Mouse (Mus musculus) lung, embryonic 14.5 days (tissue): ENCODE measurements around the gene Xndc1. TPM values are rescaled to one million over a fixed set of nuclear protein-coding genes. Genes with fewer than 3 reads are reported as not detected.
"Not testable (repeated sequence)": the region's sequence is repeated elsewhere in the genome, so short reads cannot be mapped to it uniquely, and the experiment has no call there.

Source experiments
- ATAC-seq: fragments of 200-750 bp; cut with Nextera tagmentation; 2 replicates; pipeline ENCODE4 v1.8.0; 2017; ENCODE audit warnings: mild to moderate bottlenecking, moderate TSS enrichment, moderate library complexity; ENCODE audit not compliant: insufficient read depth
- DNase-seq: peaks from one replicate; pipeline ENCODE4 v3.0.0-alpha.2; 2015
- H3K27ac ChIP-seq: fragments of 300-500 bp; sonication (generic); 2 replicates; pipeline ENCODE4 v1.5.1; 2014; ENCODE audit warnings: low read depth, mild to moderate bottlenecking, moderate library complexity
- H3K27me3 ChIP-seq: fragments of 300-500 bp; sonication (generic); 2 replicates; pipeline ENCODE4 v1.6.1; 2014; ENCODE audit warnings: low read length, control low read depth; ENCODE audit not compliant: insufficient read depth
- H3K36me3 ChIP-seq: fragments of 300-500 bp; sonication (generic); 2 replicates; pipeline ENCODE4 v1.6.1; 2014; ENCODE audit warnings: control low read depth; ENCODE audit not compliant: insufficient read depth
- H3K4me1 ChIP-seq: fragments of 300-500 bp; sonication (generic); 2 replicates; pipeline ENCODE4 v1.6.1; 2014; ENCODE audit warnings: antibody characterized with exemption, control low read depth; ENCODE audit not compliant: insufficient read depth
- H3K4me2 ChIP-seq: fragments of 300-500 bp; sonication (generic); 2 replicates; pipeline ENCODE4 v1.6.1; 2014; ENCODE audit warnings: mild to moderate bottlenecking
- H3K4me3 ChIP-seq: fragments of 300-500 bp; sonication (generic); 2 replicates; pipeline ENCODE4 v1.5.1; 2014; ENCODE audit warnings: low read depth, low read length
- H3K9ac ChIP-seq: fragments of 300-500 bp; sonication (generic); 2 replicates; pipeline ENCODE4 v1.6.1; 2014
- H3K9me3 ChIP-seq: fragments of 300-500 bp; sonication (generic); 2 replicates; pipeline ENCODE4 v1.6.1; 2016; ENCODE audit warnings: low read depth, low read length, control low read depth
- CTCF ChIP-seq: IDR thresholded peaks from 2 replicates; pipeline ENCODE4 v1.5.1; 2016; ENCODE audit warnings: antibody characterized with exemption, low read depth
- WGBS: fragments of 180-500 bp; shearing (Covaris S2); extraction: QIAGEN DNeasy Blood & Tissue Kit; methylation state at CpG from one replicate; pipeline ENCODE4 v1.1.7; 2014; 5-methylcytosine and 5-hydroxymethylcytosine counted together
- polyA plus RNA-seq: library from polyadenylated mRNA; unstranded; fragments of >200 nt; fragmentation: Nextera tagmentation; extraction: Ambion mirVana; gene quantifications from 2 replicates; pipeline ENCODE4 v1.2.1, GENCODE M21; 2014

The Xndc1 gene
- polyA plus RNA-seq, 1 experiment from 2014 or later = 26.9 TPM

- H3K4me1 ChIP-seq = no peaks in the 10 kb centered on the region
- DNase-seq (no peak), ATAC-seq (no peak)
- no peaks in the 10 kb centered on the region for H3K27me3 ChIP-seq
- H3K27ac ChIP-seq = no peak overlapping the region
- WGBS = 93% methylated on average over 9 of the region's 9 CpGs
- H3K9ac ChIP-seq = no peak overlapping the region
- H3K4me3 ChIP-seq = no peak overlapping the region
- no peaks in the 10 kb centered on the region for H3K9me3 ChIP-seq
- H3K36me3 ChIP-seq = peaks cover 67% of the 10 kb centered on the region
- no peak overlapping the region for H3K4me2 ChIP-seq
- no peak for TF ChIP-seq CTCF
Observed at GRCm38 (mm10) chr7:102023821-102024220, 41.5 kb upstream of the Xndc1 start.

GRCm38 (mm10) chr7:102025187-102026119 is 39.9 kb upstream of the Xndc1 start:
- Histone ChIP-seq H3K9me3 (no peaks in the 10 kb centered on the region), H3K36me3 (peaks cover 68% of the 10 kb centered on the region), H3K4me2 (no peak overlapping the region), H3K27ac (no peak overlapping the region), H3K9ac (no peak overlapping the region), H3K4me1 (no peaks in the 10 kb centered on the region), H3K4me3 (no peak overlapping the region), H3K27me3 (no peaks in the 10 kb centered on the region)
- DNase-seq = no peak
- ATAC-seq = no peak
- 75% methylated on average over 2 of the region's 2 CpGs for WGBS
- TF ChIP-seq CTCF = no peak

GRCm38 (mm10) chr7:102034904-102035303 is 30.4 kb upstream of the Xndc1 start:
- H3K4me1 ChIP-seq = no peaks in the 10 kb centered on the region
- ATAC-seq = no peak
- no peak overlapping the region for H3K9ac ChIP-seq
- H3K4me3 ChIP-seq = no peak overlapping the region
- H3K4me2 ChIP-seq = no peak overlapping the region
- 0 out of 2 replicates have a peak, but pooled peaks have one; percentile 8 for TF ChIP-seq CTCF
- no peaks in the 10 kb centered on the region for H3K9me3 ChIP-seq
- 93% methylated on average over 1 of the region's 1 CpGs for WGBS
- DNase-seq = peak; percentile 24
- peaks cover 93% of the 10 kb centered on the region for H3K36me3 ChIP-seq
- H3K27ac ChIP-seq = no peak overlapping the region
- no peaks in the 10 kb centered on the region for H3K27me3 ChIP-seq

GRCm38 (mm10) chr7:102035534-102035933 is 29.8 kb upstream of the Xndc1 start:
- Histone ChIP-seq H3K4me2 (no peak overlapping the region), H3K4me1 (no peaks in the 10 kb centered on the region), H3K9me3 (no peaks in the 10 kb centered on the region), H3K36me3 (peaks cover 94% of the 10 kb centered on the region), H3K4me3 (no peak overlapping the region), H3K27me3 (no peaks in the 10 kb centered on the region), H3K27ac (no peak overlapping the region), H3K9ac (no peak overlapping the region)
- no peak for TF ChIP-seq CTCF
- ATAC-seq (no peak), DNase-seq (no peak)
- WGBS = 89% methylated on average over 2 of the region's 2 CpGs

GRCm38 (mm10) chr7:102037318-102037717 is 28.0 kb upstream of the Xndc1 start:
- Histone ChIP-seq H3K4me1 (no peaks in the 10 kb centered on the region), H3K27me3 (no peaks in the 10 kb centered on the region), H3K4me3 (no peak overlapping the region), H3K36me3 (peaks cover 91% of the 10 kb centered on the region), H3K9ac (no peak overlapping the region), H3K4me2 (no peak overlapping the region), H3K9me3 (no peaks in the 10 kb centered on the region), H3K27ac (no peak overlapping the region)
- no peak for ATAC-seq
- no peak for DNase-seq
- TF ChIP-seq CTCF = no peak
- WGBS = 93% methylated on average over 3 of the region's 3 CpGs

GRCm38 (mm10) chr7:102042314-102042713 is 23.0 kb upstream of the Xndc1 start:
- H3K9me3 ChIP-seq = no peaks in the 10 kb centered on the region
- H3K4me2 ChIP-seq = no peak overlapping the region
- no peak for DNase-seq
- no peaks in the 10 kb centered on the region for H3K4me1 ChIP-seq
- no peaks in the 10 kb centered on the region for H3K27me3 ChIP-seq
- no peak for ATAC-seq
- H3K36me3 ChIP-seq = peaks cover 44% of the 10 kb centered on the region
- H3K27ac ChIP-seq = no peak overlapping the region
- H3K9ac ChIP-seq = no peak overlapping the region
- no peak overlapping the region for H3K4me3 ChIP-seq
- no peak for TF ChIP-seq CTCF
- 65% methylated on average over 2 of the region's 2 CpGs for WGBS

- not testable (repeated sequence) for H3K4me2 ChIP-seq, H3K27ac ChIP-seq, H3K4me3 ChIP-seq, DNase-seq, H3K9ac ChIP-seq, H3K27me3 ChIP-seq, H3K9me3 ChIP-seq, H3K4me1 ChIP-seq, H3K36me3 ChIP-seq, ATAC-seq
- TF ChIP-seq CTCF = peak; percentile 34
Observed at GRCm38 (mm10) chr7:102048524-102048923, 16.8 kb upstream of the Xndc1 start.
